Mouse (Mus musculus) megakaryocyte-erythroid progenitor cell, adult 5 weeks (primary cell): ENCODE results near the gene Crnkl1. TPM values are rescaled to one million over a fixed set of nuclear protein-coding genes. Genes with fewer than 3 reads are reported as not detected.

Experiments
- polyA plus RNA-seq: library from polyadenylated mRNA; stranded (reverse); fragments of >175 nt; gene quantifications from 2 replicates; pipeline ENCODE4 v1.2.3, GENCODE M21; 2012

The Crnkl1 gene
- polyA plus RNA-seq = 14.3 and 14.4 TPM in 2 replicates

DNA sequence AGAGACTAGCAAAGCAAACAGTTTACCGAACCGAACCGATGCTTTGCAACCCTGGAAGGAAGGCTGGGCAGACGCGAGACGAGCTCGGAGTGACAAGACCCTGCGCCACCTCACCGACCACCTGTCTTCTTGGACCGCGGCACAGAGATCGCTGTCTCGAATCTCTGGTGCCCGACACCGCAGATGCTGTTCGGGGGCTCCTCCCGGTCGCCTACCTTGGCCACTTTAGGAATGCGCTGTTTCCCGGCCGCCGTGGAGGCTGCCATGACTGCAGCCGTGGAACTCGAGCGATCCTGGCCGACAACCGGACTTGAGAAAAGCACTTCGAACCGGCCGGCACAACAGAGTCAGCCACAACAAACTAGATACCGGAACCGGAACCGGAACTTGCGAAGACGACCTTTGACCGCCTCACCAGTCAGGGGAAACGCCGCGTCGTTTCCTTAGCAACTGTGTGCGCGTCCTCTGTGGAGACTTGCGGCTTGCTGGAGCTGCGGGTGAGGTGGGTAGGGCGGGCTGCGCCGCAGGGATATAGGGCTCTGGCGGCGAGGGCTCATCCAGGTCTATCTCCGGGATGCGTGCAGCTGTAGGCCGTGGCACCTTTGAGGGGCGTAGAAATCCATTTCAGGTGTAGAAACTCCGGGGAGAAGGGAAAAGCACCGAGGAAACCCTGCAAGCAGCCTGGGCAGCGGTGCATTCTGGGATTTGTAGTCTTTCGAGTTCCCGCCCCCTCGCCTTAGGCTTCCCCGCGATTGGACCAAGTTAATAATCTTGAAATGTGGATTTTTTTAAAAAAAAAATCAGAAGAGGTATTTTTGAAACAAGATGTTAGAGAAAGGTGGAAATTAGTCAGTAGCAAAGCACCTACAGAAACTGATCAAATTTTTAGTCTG is at the start of gene Crnkl1, which contains the start of gene Cfap61:
TSS of gene Crnkl1 (minus strand) at position 676 of the 893 bp plus-strand sequence.
TSS of gene Cfap61 (plus strand) at position 446 of the 893 bp plus-strand sequence.

DNA sequence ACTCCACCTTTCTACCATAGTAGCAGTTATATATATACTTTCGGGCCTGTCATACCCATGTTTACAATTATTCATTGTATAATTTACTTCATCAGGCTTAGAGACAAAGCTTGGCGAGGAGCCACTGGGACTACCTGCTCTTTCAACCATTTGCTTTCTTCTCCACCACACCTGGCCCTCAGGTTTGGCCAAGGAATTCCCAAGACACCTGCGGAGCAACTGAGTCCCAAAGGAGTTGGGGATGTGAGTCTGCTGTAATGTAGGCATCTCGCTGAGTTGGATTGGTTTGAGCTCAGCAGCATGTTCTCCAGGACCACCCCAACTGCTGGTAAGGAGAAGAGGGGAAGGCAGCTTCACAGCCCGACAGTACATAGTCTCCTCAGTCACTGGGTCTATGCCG is 33.0 kb downstream of the Crnkl1 start, which contains the start of gene Naa20:
TSS of gene Naa20 (plus strand) at position 239 of the 400 bp plus-strand sequence.

Other genes with a start within 250 kb of the Crnkl1 start
- gene Naa20, start 32.9 kb downstream of the Crnkl1 start, polyA plus RNA-seq = 21.8 and 31.1 TPM in 2 replicates
- not detected in 2 replicates for gene Cfap61, start 230 bp downstream of the Crnkl1 start, polyA plus RNA-seq